Mouse (Mus musculus) lung, postnatal 4 days (tissue): ENCODE results near the gene Ect2l.
"Not testable (repeated sequence)": the region's sequence is repeated elsewhere in the genome, so short reads cannot be mapped to it uniquely, and the experiment has no call there.

Experiments
- DNase-seq, 2 experiments: peaks; one replicate each; pipeline ENCODE4 v3.0.0; 2021

Gene Ect2l

DNA sequence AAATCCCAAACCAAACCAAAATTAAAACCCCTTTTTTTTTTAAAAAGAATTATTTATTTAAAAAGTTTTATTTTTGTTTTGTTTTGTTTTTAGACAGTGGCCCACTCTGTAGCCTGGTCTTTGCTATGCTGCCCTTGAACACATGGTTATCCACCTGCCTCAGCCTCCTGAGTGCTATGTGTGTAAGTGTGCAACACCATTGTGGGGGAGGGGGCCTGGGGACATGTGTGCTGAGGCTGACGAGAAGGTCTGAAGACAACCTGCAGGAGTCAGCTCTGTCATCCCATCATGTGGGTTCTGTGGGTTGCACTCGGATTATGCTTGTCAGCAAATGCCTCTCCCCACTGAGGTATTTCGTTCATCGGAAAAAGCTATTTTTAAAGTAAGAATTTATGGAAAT lies 21.2 kb downstream of the Ect2l start:
- DNase-seq = no peak

DNA sequence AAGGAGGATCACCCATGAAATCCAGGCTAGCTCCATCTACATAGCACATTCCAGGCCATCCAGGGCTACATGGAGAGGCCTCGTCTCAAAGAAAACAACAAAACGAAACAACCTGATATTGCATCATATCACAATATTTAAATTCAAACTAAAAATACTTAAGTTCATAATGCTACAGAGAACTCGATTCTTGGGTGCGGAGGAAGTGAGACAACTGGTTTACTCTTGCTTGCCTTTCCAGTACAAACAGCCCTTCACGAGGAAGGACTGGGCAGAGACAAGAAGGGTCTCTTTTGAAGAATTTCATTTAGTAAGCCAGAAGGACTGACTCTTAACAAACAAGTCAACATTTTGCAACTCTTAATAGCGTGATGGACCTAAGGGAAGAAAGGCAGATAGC lies 22.1 kb downstream of the Ect2l start:
- no peak for DNase-seq

DNA sequence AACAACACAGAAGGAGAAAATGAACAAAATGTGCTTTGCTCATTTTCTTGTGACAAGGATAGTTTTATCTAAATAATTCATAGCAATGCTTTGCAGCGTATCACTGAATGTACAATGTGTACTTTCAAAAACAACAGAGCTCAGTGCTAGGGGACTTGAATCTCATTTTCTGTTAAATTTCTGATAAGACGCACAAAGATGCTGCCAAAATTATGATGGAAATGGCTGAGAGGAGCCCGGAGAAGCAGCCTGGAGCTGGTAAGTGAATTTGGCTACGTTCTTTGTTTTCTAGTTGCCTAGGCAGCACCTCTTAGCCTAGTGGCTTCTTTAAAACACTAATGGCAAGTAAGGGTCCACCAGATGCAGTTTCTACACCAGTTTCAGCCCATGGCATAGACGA lies 28.4 kb downstream of the Ect2l start:
- no peak for DNase-seq

DNA sequence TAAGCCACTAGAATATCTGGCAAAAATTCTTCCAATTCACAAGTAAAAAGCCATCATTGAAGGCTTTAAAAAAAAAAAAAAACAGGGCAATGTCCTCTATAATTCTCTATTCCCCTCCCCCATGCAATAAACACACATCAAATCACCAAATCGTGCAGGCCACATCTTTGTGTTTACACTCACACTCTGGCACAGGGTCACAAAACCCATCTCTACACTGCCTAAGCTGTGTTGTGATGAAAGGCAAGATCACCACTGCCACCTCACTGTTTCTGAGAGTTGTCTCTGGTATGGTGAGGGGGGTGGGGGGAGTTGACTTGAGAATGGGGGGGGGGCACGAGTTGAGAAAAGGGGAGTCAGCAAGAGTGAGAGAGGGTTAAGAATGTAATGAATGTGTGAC lies 33.4 kb downstream of the Ect2l start:
- no peak for DNase-seq

DNA sequence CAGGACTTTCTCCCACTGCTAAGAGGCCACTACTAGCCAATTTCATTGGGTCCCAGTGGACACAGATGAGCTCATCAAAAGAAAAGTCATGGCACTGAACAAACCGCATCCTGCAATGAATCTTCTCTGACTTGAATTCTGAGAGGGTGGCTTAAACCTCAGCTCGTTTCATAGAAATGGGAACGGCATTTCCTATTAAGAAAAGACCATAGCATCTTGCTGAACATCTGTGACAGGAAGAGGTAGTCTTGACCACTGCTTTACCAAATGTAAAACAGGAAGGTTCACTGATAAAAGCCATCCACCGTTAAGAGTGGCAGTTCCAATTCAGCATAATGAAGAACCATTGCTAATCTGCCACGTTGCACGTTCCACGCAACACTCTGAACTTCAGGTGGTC lies 34.0 kb downstream of the Ect2l start:
- no peak for DNase-seq

DNA sequence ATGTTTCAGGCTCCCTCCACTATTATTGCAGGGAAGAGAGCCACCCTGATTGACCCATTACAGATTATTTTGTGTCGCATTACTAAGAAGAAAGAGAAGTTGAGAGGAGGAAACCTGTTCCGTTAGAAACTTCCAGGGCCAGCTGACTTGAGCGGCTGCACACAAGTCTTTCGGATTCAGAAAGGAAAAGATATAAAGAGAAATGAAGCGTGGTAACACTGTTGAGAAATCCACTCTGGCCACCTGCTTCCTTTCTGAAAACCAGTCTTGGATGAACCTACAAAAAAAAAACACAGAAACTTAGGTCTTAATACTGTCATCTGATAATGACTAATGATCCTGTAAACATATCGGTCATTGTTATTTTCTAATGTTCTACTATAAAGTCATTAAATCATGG lies 35.6 kb downstream of the Ect2l start:
- DNase-seq = no peak

DNA sequence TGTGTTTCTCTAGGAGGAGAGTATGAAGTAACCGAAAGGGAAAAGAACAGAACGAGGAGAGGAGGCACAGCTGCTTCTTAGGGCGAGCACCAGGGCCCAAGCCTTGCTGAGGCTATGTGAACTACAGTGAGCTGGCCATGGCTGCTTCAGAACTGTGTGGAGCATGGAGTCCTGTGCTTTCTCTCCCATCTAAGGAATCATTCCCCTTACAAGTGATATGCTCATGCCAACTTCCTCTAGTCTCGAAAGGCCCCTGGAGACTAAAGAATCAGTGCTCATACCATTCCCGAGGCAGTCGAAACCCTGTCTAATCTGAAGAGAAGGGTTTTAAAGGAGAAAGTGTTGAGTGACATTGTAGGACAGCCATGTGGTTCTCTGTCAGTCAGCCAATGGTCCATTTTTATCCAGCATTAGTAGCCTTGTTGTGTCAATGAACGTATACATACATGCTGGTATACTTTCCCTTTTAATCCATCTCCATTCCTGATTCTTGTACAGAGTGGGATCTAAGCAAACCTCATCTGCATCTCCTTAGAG lies 48.2 kb downstream of the Ect2l start:
- no peak for DNase-seq

DNA sequence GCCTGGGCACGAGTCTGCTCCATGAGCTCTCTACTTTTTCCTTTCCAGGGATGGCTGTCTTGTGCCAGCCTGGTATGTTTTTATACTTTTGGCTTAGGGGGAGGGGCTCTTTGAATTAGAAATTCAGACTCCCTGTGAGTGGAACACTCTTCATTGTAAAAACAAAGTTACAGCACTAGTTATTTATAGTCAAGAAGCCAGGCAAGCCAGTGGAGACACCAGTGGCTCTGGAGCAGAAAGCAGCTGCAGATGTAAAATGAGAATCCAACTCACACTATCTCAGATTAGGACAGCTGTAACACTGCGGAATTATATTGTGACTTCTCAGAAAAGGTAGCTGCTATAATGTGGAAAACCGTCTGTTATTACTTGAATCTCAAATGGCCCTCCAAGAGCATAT lies 63.5 kb downstream of the Ect2l start:
- no peak for DNase-seq

DNA sequence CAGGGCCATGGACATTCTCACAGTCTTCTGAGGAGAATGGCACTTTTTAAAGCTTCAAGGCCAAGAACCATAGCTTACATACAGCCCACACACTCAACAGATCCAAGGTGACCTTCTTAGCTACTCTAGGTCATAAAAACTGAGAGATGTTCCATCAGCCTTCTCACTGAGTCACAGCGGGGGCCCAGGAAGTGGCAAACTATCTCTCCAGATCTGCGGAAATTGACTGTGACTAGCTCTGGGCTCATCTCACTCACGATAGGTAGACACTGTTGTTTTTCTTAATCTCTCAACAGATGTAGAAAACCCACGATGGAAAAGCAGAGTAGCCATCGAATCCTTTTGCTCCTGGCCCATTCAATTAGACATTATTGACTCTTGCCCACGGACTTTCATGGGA lies 68.5 kb downstream of the Ect2l start:
- DNase-seq = no peak

DNA sequence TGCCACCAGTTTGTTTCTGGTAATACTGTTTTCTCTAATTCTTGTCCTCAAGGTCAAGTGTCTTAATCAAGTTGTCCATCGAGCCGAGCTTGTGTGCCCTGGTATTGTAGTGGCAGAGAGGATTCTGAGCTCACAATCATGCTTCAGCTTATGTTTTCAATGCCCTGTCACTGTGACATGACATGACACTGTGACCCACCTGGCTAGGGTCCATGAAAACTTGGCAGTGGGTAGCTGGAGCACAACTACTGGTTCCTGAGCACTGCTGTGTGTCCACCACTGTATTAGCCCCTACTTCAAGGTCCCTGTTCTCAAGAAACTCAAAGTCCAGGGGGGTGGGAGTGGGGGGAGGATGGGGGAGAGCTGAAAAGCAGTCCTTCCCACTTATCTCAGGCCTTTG lies 69.3 kb downstream of the Ect2l start:
- DNase-seq = no peak

DNA sequence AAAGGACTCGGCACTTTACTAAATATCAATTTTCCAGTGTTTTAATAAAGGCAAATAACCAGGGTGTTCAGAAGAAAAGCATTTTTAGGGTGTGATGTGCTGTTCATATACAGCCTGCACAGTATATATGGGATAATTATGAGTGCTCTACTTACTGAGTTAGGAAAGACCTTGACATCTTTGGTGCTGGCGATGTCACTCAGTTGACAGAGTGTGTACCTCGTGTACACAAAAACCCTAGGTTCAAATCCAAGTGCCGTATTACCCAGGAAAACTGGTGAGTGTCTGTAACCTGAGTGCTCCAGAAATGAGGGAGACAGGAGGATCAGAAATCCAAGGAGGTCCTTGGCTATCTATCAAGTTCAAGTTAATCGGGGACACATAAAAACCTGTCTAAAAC lies 71.1 kb downstream of the Ect2l start:
- no peak for DNase-seq

DNA sequence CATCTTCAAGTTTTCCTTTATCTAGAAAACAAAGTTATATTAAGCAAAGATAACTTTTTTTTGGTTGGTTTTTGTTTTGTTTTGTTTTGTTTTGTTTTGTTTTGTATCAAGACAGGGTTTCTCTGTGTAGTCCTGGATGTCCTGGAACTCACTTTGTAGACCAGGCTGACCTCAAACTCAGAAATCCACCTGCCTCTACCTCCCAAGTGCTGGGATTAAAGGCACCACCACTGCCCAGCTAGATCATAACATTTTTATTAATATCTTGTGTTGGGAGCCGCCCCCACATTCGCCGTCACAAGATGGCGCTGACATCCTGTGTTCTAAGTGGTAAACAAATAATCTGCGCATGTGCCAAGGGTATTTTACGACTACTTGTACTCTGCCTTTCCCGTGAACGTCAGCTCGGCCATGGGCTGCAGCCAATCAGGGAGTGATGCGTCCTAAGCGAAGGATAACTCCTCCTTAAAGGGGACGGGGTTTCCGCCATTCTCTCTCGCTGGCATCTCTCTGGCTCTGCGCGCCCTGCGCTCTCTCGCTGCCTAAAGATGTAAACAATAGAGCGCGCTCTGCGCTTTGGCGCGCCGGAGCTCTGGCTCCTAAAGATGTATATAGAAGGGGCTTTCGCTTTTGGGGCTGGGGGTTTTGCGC lies 71.7 kb downstream of the Ect2l start:
- not testable (repeated sequence) for DNase-seq

DNA sequence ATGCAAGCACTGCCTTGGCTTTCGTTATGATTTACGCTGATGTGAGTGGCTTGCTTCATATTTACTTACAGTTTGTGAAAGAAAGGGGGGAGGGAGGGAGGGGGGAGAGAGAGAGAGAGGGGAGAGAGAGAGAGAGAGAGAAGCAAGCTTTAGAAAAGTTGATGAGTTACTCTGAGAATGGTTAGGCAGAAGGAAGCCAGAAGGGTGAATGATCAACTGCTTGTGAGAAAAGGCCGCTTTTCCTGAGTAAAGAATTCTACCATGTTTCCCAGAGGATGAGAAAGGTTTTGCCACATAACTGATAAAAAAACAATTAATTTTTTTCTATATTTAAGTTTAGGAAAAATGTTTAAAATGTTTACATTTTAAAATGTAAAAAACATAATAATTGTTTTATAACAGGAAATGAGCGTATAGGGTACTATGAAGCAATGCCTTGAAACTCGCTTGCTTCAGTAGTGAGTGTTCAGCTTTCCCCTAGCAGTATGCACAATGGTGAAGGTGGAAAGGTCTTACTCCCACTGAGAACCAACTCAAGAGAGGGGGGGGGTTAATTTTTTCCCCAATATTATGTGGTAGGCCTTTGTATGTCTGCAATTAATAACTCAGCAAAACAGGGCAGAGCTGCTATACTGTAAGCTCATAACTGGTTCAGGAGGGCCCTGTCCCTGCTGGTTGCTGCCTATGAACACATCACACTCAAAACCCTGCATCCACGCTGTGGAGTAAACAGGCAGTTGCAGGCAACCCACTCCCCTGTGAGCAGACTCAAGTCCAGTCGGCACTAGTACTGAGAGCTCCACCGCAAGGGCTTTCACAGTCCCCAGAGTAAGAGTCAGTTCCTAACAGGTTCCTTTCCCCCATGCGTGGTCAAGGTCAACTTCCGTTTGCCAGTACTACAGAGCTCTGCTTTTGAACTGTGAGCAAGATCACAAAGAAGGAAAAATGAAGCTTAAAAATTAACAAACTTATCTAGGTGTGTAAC lies 78.7 kb downstream of the Ect2l start:
- DNase-seq = no peak

DNA sequence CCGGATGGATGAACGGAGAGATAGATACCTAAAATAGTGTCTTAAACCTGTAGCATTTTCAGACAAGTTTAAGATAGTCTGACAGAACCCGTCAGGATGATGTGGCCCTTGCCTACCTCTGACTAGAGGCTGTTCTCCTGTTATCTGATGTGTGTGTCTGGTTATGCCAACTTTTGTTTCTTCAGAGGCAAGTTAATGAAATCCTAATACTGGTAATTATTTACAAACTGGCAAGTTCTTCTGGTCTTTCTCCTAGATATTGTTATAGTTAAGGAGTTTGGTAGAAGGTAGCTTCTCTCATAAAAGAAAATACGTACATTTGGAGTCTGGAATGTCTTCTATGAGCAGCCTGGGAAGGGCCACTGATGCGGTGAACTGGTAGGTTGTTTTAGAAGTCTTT lies 80.4 kb downstream of the Ect2l start:
- DNase-seq = no peak

DNA sequence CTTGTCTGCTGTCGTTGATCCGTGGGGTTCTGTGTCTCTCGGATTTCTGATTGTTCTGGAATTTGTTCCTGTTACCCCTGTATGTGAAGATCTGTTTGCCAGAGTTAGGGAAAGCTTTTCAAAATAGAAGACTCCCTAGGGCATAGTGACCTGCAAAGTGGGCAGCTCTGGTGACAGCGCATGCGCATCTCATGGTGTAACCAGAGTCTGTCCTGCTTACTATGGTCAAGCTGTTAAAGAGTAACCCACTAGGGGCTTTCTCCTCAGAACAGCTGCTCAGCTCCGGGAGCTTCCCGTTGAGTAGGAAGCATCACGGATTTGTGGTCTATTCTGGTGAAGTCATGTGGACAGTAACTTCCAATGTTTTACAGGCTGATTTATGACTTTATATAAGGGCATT lies 92.4 kb downstream of the Ect2l start:
- DNase-seq = no peak

DNA sequence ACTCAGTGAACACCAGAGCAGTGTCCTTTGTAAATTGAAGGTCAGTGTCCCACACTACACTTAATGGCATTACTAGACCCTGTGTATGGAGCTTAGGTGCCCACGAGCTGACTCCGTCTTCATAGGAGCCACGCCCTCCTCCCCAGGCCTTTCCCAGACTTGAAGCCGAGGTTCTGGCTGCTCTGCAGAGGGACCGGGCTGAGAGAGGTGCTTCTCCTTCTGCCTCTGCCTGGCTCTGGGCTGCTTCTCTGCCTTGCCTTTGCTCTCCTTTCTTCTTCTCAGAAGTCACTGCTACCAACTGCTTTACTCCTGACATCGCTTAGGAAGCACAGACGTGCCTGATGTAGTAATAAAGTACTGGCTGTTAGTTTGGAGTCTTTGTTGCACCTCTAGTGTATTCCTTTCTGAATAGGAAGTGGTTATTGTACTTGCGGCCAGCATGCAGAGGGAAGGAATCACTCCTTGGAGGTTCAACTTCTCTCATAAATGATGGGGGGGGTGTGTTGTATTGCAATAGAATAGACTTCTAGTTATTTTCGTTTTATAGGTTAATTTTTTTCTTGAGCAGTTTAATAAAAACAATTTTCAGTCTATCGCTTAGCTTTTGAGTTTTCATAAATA lies 97.1 kb downstream of the Ect2l start:
- DNase-seq = no peak

DNA sequence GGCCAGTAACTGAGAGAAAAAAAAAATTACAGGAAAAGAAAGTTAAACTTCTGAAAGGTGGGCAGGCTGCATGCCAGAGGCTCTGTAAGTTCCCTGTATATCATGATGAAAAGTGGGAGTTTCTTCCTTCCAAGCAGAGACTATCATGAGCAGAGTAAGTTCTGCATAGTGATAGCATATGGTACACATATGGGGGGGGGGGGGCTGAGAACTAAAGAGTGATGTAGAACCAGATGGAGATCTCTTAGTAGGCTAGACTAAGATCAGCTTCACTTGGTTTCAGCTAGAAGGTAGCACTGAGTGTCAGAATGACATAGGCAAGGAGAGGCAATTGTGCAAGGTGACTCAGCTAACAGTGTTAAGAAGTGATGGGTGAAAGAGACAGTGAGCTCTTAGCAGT lies 99.8 kb downstream of the Ect2l start:
- no peak for DNase-seq

DNA sequence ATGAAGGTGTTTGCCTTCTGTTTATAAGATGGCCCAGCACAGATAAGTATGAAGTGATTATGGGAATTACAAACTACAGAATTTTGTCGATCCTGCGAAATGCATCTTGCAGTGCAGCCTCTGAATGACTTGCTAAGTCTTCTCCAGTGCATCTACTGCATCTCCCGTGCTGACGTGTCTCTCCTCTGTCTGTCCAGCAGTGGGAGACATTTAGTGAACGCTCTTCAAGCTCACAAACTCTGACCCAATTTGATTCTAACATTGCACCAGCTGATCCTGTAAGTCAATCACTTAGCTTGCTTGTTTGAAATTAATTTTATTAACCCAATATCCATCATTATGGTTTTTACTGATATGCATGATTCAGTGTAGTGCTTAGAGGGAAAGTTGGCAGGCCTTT lies 103.2 kb downstream of the Ect2l start:
- DNase-seq = no peak

DNA sequence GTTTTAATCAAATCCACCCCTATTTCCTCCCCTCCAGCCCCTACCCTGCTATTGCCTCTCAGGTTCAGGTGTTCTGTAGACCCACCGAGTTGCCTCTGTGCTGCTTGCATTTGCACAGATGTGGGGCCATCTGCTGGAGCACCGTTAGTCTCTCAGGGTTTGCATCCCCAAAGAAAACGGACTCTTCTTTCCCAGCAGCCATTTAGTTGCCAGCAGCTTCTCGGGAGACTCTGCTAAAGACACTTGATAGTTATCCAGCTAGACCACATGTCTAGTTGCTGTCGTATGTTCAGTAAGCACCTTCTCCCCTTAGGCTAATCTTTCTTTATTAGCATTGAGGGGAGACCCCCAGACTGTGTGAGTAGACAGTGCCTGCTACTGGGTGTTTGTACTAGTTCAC lies 108.5 kb downstream of the Ect2l start:
- DNase-seq = no peak

DNA sequence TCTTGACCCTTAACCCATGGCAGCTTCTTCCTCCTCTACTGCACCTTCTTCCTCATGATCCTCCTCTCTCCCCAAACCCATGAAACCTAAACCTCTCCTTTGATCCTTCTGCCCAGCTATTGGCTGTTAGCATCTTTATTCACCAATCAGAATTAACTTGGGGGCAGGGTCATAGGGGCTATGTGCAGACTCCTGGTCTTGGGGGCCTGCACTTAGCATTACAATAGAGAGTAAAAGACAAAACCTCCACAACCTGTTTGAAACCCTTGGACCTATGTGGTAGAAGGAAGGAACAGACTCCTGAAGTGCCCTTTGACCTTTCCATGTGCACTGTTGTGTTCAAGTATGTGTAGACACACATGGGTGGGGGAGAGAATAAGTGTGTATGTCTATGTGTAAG lies 120.0 kb downstream of the Ect2l start:
- DNase-seq = no peak

DNA sequence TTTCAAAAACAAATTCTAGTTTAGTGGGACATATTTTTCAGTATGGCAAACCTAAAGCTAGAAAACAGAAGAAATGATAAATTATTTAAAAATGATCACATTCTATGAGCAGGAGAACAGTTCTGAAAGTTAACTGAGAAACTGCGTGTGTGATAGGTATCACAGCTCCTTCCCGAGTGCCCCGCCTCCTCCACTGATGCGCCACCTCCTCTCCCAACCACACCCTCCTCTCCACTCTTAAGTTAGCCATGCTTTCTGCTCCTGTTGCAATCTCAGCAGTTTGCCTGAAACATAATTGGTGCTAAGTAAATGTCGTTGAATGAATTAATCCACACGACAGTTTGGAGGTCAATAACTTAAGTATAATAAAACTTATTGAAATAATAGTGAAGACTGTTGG lies 127.9 kb downstream of the Ect2l start:
- DNase-seq = no peak

DNA sequence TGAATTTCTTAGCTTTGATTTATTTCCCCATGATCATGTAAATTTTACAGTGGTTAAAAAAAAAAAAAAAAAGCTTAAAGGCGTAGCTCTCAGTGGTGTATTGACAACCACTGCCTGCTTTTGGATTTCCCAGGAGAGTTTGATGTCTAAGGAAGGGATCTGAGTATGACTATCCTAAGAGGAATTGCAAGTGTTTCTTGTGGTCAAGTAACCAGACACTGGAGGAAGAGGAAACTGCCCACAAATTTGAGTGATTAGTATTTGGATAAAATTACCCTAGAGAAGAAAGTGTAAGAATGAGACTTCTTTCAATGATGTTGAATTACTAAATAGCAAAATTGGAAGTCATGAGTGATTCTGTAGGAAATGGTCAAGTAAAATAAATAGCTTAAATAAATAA lies 129.2 kb downstream of the Ect2l start:
- no peak for DNase-seq
